Mouse (Mus musculus) bone marrow macrophage, adult 2 months (primary cell): ENCODE measurements at regions not wholly inside any gene's neighbourhood (a gene's known extent, or its start where the extent isn't known, plus 50 kb on each side); places are given as distances from the start of the nearest gene placed in this dataset.

Experiments
- CTCF ChIP-seq: IDR thresholded peaks from 2 replicates; pipeline ENCODE4 v1.5.1; 2012; ENCODE audit warnings: low read depth, mild to moderate bottlenecking, low read length, moderate library complexity
- POLR2A ChIP-seq: IDR thresholded peaks from 2 replicates; pipeline ENCODE4 v1.6.1; 2012; ENCODE audit warnings: mild to moderate bottlenecking, low read depth, low read length, borderline replicate concordance

DNA sequence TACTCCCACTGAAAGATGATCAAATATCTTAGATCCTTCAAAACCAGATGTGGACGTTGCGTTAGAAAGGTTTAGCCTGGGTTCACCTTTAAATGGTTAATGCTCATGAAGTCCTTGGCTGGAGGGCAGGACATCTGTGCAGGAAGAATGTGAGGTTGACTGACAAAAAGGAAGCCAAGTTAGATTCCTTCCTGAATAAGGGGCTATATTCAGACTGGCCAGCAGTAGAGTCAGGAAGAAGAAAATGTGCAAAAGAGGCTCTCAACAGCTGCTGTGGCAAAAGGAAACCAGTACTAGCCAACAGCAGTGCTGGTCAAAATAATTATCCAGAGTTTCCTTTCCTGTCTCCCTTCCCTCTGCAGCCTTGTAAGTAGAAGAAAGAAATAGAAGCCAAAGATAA is 582.0 kb upstream of the Marcks start:
- TF ChIP-seq CTCF (no peak), POLR2A (no peak)
